Mouse (Mus musculus): ENCODE results near the gene Gnao1.
A peak's percentile ranks its signal among the peaks of the same experiment; 100 is the strongest.

Gnao1 gene

GRCm38 (mm10) chr8:93888702-93889480, 79.1 kb downstream of the Gnao1 start:
- no peak for DNase-seq (ENCODE audit: low read depth, low spot score)

GRCm38 (mm10) chr8:93893556-93893955, 83.8 kb downstream of the Gnao1 start:
- DNase-seq (ENCODE audit: low read depth, low spot score) = no peak

DNA sequence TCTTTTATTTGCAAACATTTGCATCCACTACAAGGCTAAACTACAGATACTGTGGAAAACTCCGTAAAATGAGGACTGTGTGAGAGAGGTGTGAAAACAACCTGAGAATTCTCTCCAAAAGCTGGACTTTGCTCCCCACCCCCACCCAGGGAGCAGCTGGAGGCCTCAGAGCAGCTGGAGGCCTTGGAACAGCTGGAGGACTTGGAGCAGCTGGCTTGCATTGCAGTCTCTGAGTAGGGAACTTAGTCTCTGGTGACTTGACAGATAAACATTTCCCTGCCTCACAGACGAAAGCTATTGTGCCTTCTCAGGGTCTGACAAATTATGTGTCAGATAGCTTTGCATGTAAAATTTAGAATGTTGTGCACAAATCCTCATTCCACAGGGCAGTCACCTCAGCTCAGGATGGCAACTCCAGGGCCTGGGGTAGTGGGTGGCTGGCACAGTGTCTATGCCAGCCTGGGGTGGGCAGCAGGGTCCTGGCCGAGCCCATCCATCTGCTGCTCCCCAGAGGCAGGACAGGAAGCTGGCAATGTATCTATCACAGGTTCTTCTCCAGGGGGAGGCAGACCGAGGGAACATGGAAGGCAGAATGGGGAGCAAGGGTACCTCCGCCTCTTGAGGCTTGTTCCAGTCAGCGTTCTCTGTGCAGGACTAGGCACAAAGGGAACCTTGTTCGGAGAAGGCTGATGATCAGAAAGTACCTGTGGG, 87.2 kb downstream of the Gnao1 start:
- DNase-seq (ENCODE audit: low read depth, low spot score) = no peak

- DNase-seq (ENCODE audit: low read depth, low spot score) = no peak
Measured at GRCm38 (mm10) chr8:93898570-93898969, 88.8 kb downstream of the Gnao1 start.

- DNase-seq (ENCODE audit: low read depth, low spot score) = peak; percentile 15
Measured at GRCm38 (mm10) chr8:93902040-93902439, 92.3 kb downstream of the Gnao1 start.

GRCm38 (mm10) chr8:93906961-93907360, 97.2 kb downstream of the Gnao1 start:
- no peak for DNase-seq (ENCODE audit: low read depth, low spot score)

DNA sequence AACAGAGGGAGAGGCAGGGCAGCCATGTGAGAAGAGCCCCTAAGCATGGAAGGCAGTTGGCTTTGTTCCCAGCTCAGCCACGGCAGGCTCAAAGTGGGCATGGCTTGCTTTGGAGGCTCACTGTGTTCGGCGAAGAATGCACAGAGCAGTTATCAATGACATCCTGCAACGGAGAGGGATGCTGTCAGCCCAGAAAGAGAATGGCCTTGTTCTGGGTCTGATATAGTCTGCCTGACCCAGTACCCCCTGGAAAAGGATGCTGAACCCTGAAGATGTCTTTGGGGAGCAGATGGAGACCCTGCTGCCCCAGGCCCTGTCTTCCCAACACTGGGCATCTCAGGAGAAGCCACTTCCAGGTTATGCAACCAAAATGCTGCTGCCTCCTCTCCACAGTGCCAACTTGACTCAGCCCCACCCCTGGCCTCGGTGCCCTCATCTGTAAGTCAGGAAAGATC, 98.2 kb downstream of the Gnao1 start:
- DNase-seq (ENCODE audit: low read depth, low spot score) = no peak

DNA sequence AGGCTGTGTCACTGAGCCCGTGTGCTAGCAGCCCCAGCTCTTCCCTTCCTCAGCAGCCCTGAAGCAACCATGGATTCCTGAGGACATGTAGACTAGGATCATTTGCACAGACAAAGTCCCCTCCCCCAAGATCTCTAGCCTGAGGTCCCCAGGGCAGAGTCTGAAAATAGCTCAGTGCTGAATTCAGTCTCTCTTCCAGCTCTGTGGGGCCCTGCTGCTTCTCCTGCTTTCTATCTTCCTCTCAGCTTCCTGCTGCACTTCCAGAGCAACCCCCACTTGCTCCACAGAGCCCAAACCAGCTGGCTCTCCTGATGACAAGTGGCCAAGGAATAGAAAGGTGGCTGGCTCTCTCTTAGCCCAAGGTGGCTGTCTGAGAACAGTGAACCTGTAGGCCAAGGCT, 98.8 kb downstream of the Gnao1 start:
- DNase-seq (ENCODE audit: low read depth, low spot score) = no peak

- no peak for DNase-seq (ENCODE audit: low read depth, low spot score)
Measured at GRCm38 (mm10) chr8:93911715-93912555, 102.2 kb downstream of the Gnao1 start.

DNA sequence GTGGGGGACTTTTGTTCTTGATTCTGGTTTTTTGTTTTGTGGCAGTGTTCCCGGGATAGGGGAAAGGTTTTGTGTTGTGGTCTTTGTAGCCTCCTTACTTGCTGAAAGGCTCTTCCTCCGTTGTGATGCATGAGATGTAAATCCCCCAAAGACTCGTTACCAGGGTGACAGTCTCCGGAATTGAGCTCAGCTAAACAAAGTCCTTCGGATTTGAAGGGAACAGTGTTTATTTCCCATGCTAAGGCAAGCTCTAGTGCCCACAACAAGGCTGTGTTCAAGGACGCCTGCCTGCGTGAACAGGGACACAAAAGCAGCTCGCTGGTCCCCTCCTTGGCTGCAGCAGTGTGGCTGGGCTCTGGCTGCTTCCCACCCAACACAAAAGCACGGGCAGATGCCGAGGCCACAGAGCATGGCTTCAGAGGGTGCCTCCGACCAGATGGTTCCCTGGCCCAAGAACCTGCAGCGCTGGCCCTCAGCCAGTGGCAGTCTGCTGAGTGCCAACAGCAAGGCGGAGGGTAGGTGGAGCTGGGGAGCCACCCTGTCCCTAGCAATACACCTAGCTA, 108.2 kb downstream of the Gnao1 start:
- DNase-seq (ENCODE audit: low read depth, low spot score) = no peak

GRCm38 (mm10) chr8:93918580-93918979, 108.8 kb downstream of the Gnao1 start:
- DNase-seq (ENCODE audit: low read depth, low spot score) = no peak

- no peak for DNase-seq (ENCODE audit: low read depth, low spot score)
Measured at GRCm38 (mm10) chr8:93919422-93919821, 109.7 kb downstream of the Gnao1 start.

GRCm38 (mm10) chr8:93919916-93920589, 110.3 kb downstream of the Gnao1 start:
- DNase-seq (ENCODE audit: low read depth, low spot score) = no peak

GRCm38 (mm10) chr8:93920590-93920948, 110.8 kb downstream of the Gnao1 start:
- no peak for DNase-seq (ENCODE audit: low read depth, low spot score)

DNA sequence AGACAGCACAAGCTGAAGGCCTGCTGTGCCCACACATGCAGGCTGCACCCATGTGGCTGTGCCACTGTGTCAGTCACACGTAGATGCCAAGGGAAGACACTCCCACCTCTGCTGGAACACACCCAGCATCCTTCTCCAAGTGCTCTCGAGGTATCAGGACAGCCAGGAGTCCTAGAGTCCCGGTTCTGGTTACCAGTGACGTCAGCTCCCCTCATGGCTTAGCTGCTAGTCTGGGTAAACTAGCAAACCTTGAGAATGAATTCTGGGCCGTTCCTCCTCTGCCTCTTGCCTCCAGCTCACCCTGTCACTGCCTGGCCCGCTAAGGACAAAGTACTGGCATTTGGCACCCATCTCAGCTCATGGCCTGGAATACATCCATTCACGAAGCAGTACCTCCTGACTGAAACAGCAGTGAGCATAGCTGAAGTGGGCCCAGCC, 114.2 kb downstream of the Gnao1 start:
- no peak for DNase-seq (ENCODE audit: low read depth, low spot score)

GRCm38 (mm10) chr8:93925513-93925912, 115.7 kb downstream of the Gnao1 start:
- DNase-seq (ENCODE audit: low read depth, low spot score) = no peak

GRCm38 (mm10) chr8:93929233-93929632, 119.5 kb downstream of the Gnao1 start:
- no peak for DNase-seq (ENCODE audit: low read depth, low spot score)

DNA sequence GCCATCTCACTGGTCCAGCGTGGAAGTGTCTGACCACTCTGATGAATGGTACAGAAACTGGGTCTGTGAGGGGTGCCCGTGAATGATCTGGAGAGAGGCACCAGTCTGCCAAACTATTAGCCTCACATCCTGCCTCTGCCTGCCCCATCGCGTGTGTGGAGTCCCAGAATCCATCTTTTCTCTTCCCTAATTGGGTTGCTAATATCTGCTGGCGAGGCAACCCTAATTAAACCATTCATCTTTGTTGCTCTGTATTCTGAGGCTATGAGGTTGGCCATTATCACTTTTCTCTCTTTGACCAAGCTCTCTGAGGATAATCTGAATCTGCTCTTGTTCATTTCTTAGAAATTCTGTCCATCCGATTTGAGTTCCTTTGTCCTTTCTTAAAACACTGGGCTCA, 121.6 kb downstream of the Gnao1 start:
- no peak for DNase-seq (ENCODE audit: low read depth, low spot score)

GRCm38 (mm10) chr8:93932873-93933272, 123.1 kb downstream of the Gnao1 start:
- DNase-seq (ENCODE audit: low read depth, low spot score) = peak; percentile 47

- DNase-seq (ENCODE audit: low read depth, low spot score) = no peak
Measured at GRCm38 (mm10) chr8:93933288-93933687, 123.5 kb downstream of the Gnao1 start.

DNA sequence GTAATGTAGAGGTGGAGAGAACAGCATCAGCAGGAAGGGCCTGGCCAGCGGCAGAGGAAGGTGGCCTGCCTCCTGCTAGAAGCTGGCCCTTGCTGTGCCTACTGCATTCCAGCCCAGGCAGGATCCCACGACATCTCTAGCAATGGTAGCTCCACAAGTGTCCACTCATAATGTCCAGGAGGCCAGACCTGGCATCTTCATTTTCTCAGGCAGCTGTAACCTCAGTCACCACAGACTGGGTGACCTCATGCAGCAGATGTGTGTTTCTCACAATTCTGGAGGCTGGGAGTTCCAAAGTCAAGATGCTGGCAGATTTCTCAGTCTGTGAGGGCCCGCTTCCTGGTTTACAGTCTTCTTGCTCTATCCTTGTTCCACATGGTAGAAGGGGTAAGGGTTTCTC, 128.4 kb downstream of the Gnao1 start:
- DNase-seq (ENCODE audit: low read depth, low spot score) = no peak
